Mouse (Mus musculus) c-Kit-positive CD71-positive TER-119-positive erythroid progenitor cells, embryonic 14.5 days (primary cell): ENCODE measurements around the gene Bag2.

ENCODE experiments used
- DNase-seq: peaks from one replicate; pipeline ENCODE4 v3.0.0-alpha.2; 2013; ENCODE audit warnings: low spot score

Bag2 gene

DNA sequence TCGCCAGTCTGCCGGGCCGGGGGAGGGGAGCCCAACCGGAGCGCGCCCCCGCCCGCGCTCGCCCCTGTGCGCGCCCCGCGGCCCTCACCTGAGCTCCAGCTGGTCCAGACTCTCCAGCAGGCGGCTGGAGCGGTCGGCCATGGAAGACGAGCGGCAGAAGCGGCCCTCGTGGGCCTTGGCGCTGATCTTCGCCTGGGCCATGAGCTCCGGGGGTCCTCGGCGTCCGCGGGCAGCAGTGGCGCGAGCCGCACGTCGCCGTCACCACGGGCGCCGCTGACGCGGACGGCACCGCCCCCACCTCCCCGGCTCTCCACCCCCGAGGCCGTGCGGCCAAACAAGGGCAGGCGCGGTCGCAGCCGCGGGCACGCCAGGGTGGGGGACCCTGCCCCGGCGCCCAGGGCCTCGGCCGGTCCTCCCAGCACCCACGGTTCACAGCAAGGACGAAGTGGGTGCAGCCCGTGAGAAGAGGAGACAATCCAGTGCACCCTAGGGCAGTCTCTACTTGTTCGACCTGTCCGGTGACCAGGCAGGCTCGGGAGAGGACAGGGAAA, at the start of gene Bag2:
TSS of gene Bag2 (minus strand) at position 305 of the 551 bp plus-strand sequence.
- DNase-seq = peak; percentile 30

DNA sequence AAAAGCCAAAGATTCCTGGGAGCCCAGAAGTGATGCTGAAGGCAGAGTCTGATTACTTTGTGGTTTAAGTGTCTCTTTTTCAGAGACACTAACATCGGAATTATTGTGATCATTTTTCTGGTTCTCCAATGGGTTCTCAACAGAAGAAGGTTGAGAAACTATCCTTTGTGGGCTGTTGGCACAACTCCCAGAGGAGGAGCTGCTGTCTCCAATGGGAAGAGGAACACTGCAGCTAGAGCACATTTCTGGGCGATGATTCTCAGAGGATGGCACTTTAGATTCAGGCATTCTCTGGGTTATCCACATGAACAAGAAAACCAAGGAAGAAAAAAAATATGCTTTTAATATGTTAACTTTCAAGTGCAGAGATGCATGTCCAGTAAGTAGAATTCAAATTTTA, 45.7 kb upstream of the Bag2 start:
- DNase-seq = no peak

- no peak for DNase-seq
These were observed 42.0 kb upstream of the Bag2 start for GRCm38 (mm10) chr1:33799620-33800019.

GRCm38 (mm10) chr1:33788493-33788892, 30.9 kb upstream of the Bag2 start:
- no peak for DNase-seq

GRCm38 (mm10) chr1:33788072-33788471, 30.5 kb upstream of the Bag2 start:
- DNase-seq = no peak

DNA sequence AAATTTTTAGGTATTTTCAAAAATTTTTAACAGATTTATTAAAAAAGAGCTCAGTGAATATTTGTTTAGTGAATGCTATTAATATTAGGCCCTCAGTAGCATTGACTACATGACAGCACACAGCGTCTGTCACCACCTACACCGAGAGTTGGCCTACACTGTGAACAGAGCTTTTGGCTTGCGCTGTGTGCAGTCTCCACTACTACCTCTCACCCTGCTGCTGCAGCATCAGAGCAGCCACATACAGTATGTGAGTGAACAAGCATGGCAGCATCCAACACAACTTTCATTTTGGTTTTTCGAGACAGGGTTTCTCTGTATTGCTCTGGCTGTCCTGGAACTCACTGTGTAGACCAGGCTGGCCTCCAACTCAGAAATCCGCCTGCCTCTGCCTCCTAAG, 27.0 kb upstream of the Bag2 start:
- DNase-seq = no peak

DNA sequence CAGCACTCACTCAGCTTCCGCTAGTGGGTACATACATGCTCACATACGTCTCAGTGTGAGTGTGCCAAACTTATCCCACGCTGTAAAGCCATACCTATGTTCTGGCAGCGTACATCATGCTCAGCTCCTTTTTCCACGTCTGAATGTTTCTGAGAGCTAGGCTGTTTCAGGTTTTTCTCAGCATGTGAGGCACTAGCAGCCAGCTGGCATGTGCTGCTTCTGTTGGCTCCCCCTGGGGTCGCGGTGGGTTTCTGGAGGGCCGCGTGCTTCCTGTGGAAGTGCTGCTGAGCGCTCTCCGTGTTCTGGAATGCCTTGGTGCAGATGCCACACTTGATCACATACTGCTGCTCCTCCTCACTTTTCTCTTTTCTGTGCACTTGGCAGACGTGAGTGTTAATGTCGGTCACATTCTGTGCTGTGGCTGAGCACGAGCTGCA, 18.6 kb upstream of the Bag2 start:
- no peak for DNase-seq

GRCm38 (mm10) chr1:33772106-33772505, 14.5 kb upstream of the Bag2 start:
- DNase-seq = no peak

DNA sequence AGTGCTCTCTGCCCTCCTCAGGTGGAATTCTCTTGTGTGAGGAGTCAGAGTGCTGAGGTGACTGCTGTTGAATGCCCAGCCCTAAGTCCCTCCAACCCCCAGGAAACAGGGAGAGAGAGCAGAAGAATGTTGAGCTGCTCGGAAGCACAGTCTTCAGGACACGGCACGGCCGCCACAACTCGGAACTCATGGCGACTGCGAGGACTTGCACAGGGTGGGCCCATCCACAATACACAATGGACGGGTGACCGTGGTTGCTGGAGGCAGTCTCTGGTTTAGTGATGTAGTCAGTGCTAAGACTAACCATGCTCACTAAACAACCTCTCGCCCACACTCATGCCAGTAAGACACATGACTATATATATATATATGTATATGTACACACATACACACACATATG, 14.0 kb upstream of the Bag2 start:
- DNase-seq = no peak

DNA sequence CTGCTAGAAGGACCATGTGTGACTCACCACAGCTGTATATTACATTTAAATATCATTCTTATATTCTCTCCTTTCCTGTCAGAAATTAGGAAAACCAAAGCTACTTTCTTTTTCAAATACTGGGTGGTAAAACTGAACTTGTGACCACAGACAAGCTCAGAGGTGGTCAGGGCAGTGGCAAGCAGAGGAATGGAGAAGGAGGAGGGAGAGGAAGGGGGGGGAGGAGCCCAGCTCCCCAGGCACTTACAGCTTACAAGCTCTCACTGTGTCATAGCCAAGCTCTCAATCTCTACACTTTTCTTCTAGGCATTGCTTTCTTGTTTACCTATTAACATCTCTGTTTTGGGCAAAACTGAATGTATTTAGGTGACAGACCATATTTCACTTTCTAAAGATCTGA, 11.2 kb upstream of the Bag2 start:
- DNase-seq = no peak

DNA sequence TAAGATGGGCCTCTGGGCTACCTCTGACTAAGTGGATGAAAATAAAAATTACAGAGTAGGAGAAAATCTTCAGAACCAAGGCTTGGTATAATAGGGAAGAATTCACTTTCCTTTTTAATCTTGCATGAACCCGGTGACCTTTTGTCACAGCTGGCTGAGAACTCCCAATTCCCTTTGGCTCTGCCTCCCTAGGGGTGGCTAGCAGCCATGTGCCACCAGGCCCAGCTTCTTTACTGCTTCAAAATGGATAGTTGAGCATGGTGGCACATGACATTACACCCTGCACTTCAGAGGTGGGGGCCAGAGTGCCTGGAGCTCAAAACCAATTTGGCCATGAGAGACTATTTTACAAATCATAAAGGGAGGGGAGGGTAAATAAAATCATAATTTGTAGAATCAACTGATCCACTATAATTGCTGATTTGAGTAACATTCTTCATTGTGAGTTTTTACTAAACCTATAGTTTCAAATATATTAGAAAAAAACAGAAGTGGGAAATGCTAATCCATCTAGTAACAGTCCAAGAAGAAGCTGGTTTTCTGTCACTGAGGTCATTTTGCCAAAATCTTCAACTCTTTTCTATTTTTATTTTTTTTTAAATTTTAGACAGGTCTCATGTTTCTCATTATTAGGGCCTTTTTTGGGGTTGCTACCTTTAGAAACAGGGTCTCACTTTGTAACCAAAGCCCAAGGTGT, 10.6 kb upstream of the Bag2 start:
- no peak for DNase-seq

GRCm38 (mm10) chr1:33766520-33767508, 9.2 kb upstream of the Bag2 start:
- DNase-seq = no peak

DNA sequence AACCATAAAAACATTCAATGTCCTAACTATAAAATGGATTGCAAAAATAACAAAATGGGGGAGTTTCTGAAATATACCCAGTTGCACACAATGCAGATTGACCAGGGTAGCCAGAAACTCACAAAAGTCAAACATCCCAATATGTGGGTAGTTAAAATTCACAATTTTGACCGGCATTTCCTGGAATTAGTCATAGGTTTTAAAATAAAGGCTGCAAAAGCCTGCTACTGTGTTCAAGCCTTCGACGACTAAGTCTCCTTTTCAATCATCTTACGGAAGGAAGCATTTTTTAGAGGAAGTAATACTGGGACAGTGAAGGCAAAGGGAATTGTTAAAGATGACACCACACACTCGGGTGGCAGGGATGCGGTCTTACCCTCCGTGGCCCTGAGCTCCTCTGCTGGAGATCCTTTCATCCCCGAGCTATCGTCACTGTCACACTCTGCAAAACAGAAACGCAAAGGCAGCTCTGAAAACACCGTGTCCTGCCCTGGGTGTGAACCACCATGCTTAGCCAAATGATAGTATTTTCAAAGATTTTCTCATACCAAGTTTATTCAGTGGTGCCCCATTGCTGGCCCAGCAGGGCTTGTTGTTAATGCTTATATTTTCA, 8.0 kb upstream of the Bag2 start:
- DNase-seq = no peak

GRCm38 (mm10) chr1:33763826-33764225, 6.2 kb upstream of the Bag2 start:
- DNase-seq = no peak

GRCm38 (mm10) chr1:33758488-33758887, 893 bp upstream of the Bag2 start:
- DNase-seq = peak; percentile 41

DNA sequence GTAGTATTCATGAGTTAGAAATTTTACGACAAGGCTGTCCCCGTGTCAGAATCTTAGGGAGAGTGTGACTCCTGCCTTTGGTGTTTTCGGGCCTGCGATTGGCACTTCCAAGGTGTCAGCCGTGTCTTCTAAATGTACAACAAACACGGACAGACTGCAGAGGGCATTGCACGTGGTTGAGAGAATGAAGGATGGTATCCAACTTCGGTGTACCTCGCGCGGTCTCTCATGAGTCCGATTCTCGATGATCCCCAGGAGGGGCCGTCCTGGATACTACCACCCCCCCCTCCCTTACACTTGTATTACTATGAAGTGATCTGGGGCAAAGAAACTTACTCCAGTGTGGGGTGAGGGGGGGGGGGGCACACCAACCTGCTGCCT, 572 bp downstream of the Bag2 start:
- DNase-seq = peak; percentile 45

DNA sequence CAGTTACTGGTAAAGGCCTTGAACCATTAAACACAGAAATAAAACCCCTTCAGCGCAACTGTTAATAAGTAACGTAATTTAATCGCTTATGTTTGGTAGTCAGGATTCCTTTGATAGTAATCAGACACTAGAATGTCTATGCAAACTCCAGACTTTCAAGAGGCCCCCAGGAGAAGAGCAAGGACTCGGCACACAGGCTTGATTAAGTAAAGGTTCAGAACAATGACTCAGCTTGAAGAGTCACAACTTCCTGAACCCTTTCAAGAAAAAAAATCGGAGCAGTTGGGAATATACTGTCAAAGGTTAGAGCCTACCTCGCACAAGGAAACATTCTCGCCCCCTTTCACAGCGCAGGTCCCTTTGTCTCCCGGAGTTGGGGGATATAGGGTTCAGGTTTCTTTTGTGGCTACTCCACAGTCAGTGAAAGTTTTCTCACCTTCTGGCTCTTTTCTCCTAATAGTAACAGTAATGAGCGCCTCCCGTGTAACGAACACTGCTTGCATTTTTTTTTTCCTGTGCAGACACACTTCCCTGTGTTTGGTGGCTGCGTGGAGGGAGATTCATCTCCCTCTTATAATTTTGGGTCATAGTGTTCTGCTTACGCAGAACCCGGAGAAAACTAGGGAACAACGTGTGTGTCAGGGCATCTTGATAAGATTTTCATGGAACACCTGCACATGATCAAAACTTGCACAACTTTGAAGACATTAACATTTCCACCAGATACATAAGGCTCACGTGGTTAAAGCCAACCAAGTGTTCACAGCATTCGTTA, 1.1 kb downstream of the Bag2 start:
- peak; percentile 55 for DNase-seq

- peak; percentile 20 for DNase-seq
These were observed 1.8 kb downstream of the Bag2 start for GRCm38 (mm10) chr1:33755799-33756198.

DNA sequence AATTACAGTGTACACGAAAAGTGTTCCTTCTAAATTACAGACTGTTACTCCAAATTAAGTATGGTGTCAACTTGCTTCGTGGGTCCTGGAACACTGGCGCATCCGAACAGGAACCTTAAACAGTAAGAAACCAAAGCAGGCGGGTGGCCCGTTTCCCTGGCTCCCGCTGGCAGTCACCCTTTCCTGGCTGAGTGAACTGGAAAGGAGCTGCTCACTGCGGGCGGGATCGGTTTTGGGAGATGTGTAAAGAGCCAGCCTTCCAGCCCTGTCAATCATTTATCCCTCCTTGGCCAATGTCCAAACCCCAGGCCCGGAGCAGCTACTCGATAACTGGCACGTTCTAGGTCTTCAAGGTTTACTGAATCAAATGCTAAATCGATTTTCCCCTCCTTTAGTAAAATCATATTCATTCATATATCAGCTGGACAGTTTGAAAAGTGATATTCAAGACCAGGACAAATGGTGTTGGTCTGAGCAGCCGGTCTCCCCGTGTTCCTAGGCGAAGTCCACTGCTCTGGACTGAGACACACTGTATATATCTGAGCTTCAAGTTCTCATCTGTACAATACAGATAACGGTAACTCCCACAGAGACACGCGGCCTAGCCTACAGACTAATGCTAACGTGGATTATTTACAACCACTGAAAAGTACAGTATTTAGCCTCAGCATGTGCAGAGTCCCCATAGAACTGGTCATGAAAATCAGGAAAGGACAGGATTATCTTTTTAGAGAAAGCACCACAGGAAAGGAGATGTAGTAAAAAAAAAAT, 2.4 kb downstream of the Bag2 start:
- peak; percentile 68 for DNase-seq

GRCm38 (mm10) chr1:33754089-33754488, 3.5 kb downstream of the Bag2 start:
- DNase-seq = no peak

- DNase-seq = no peak
These were observed 6.3 kb downstream of the Bag2 start for GRCm38 (mm10) chr1:33751283-33751682.
